Mouse (Mus musculus) testis, adult 2 months (tissue): Measurements from ENCODE around the gene Gtse1. TPM values are rescaled to one million over a fixed set of nuclear protein-coding genes. Genes with fewer than 3 reads are reported as not detected.

Source experiments
- H3K27ac ChIP-seq: fragments of 200-500 bp; 2 replicates; pipeline ENCODE4 v1.5.1; 2012; ENCODE audit warnings: low read depth, low read length; ENCODE audit not compliant: control insufficient read depth, insufficient read depth
- H3K27me3 ChIP-seq: fragments of 200-500 bp; 2 replicates; pipeline ENCODE4 v1.6.1; 2012; ENCODE audit warnings: mild to moderate bottlenecking, low read length, moderate library complexity; ENCODE audit not compliant: control insufficient read depth, insufficient read depth
- H3K36me3 ChIP-seq: fragments of 200-500 bp; 2 replicates; pipeline ENCODE4 v1.6.1; 2012; ENCODE audit warnings: mild to moderate bottlenecking, low read length; ENCODE audit not compliant: control insufficient read depth, insufficient read depth
- H3K4me1 ChIP-seq: fragments of 200-500 bp; 2 replicates; pipeline ENCODE4 v1.6.1; 2012; ENCODE audit warnings: low read length; ENCODE audit not compliant: control insufficient read depth, insufficient read depth
- H3K4me3 ChIP-seq: fragments of 200-500 bp; 2 replicates; pipeline ENCODE4 v1.5.1; 2012; ENCODE audit warnings: low read depth, mild to moderate bottlenecking, low read length, moderate library complexity, mixed read lengths; ENCODE audit not compliant: control insufficient read depth
- CTCF ChIP-seq: fragments of 200-500 bp; IDR thresholded peaks from 2 replicates; pipeline ENCODE4 v1.5.1; 2012; ENCODE audit warnings: low read depth, mild to moderate bottlenecking, inconsistent platforms, low read length, moderate library complexity; ENCODE audit not compliant: control insufficient read depth, insufficient read depth, insufficient replicate concordance
- POLR2A ChIP-seq: fragments of 200-500 bp; IDR thresholded peaks from 2 replicates; pipeline ENCODE4 v1.6.1; 2012; ENCODE audit warnings: low read depth, mild to moderate bottlenecking, inconsistent platforms, low read length, moderate library complexity; ENCODE audit not compliant: control insufficient read depth
- polyA plus RNA-seq: library from polyadenylated mRNA; depleted of rRNA; stranded (reverse); fragments of >200 nt; gene quantifications from 2 replicates; pipeline ENCODE4 v1.2.3, GENCODE M21; 2012; rRNA removed

Gtse1 gene
- polyA plus RNA-seq, 1 experiment: 9.9 TPM

GRCm38 (mm10) chr15:85909492-85909829 is 49.9 kb downstream of the Gtse1 start:
- H3K27ac ChIP-seq: no peak overlapping the region
- H3K36me3 ChIP-seq: no peaks in the 10 kb centered on the region
- H3K4me1 ChIP-seq: no peaks in the 10 kb centered on the region
- TF ChIP-seq CTCF (no peak), POLR2A (no peak)
- no peaks in the 10 kb centered on the region for H3K27me3 ChIP-seq
- no peak overlapping the region for H3K4me3 ChIP-seq

DNA sequence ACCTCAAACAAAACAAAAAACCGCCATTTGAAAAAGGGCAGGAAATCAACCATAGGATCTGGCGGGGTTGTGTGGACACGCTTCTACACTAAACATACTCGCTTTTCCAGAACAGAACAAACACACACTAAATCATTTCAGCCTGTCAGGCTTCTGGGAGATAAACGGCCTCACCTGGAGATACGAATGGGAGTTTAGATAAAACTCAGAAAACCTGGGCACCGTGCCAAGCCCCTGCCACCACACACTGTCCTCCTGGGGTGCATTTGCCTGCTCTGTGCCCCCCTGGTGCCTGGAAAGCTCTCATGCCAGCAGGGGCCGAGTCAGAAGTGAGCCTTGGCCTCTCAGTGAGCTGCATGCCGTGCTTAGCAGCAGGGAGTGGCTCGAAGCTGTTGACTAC is 50.4 kb downstream of the Gtse1 start:
- no peak overlapping the region for H3K27ac ChIP-seq

GRCm38 (mm10) chr15:85913605-85914004 is 54.1 kb downstream of the Gtse1 start:
- Histone ChIP-seq H3K4me1 (no peaks in the 10 kb centered on the region), H3K27ac (no peak overlapping the region), H3K27me3 (no peaks in the 10 kb centered on the region), H3K4me3 (no peak overlapping the region), H3K36me3 (no peaks in the 10 kb centered on the region)
- peak; percentile 97 for TF ChIP-seq CTCF
- no peak for TF ChIP-seq POLR2A

More for the DNA sequence above, 50.4 kb downstream of the Gtse1 start:
- no peaks in the 10 kb centered on the region for H3K4me1 ChIP-seq
- no peak overlapping the region for H3K4me3 ChIP-seq
- no peaks in the 10 kb centered on the region for H3K36me3 ChIP-seq
- TF ChIP-seq POLR2A: no peak
- H3K27me3 ChIP-seq: no peaks in the 10 kb centered on the region

DNA sequence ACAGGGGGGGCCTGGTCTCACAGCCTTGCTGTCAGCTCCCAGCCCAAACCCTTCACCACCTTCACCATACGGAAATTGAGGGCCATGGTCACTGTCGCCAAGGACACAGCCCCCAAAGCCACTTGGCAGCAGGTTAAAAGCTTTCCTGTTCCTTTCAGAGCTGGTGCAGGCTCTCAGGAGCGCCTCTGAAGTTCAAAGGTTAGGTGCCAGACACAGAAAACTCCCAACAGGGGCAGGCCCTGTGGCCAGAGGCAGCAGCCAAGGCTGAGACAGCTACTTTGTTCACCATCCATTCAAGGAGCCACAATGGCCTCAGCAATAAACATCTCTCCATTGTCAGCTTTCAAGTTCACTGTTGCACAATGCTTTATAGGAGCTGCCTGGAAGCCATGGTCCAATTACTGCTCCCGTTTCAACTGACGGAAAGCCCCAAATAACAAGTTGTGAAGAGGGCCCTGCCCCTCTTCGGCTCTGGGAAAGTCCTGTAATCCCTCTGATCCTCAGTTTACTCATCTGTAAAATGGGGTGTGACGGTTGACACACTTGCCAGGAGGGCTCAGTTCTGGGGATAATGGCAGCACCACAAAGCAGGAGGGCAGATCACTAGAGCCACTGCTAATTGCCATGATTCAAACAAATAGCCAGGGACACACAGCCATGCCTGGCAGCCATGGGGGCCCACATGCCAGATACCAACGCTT is 59.8 kb downstream of the Gtse1 start:
- H3K36me3 ChIP-seq: no peaks in the 10 kb centered on the region
- no peak overlapping the region for H3K4me3 ChIP-seq
- H3K27ac ChIP-seq: no peak overlapping the region
- H3K27me3 ChIP-seq: no peaks in the 10 kb centered on the region
- TF ChIP-seq CTCF: no peak
- TF ChIP-seq POLR2A: no peak
- H3K4me1 ChIP-seq: no peaks in the 10 kb centered on the region

- H3K36me3 ChIP-seq: no peaks in the 10 kb centered on the region
- H3K27ac ChIP-seq: no peak overlapping the region
- no peaks in the 10 kb centered on the region for H3K27me3 ChIP-seq
- H3K4me3 ChIP-seq: no peak overlapping the region
- TF ChIP-seq CTCF: no peak
- no peak for TF ChIP-seq POLR2A
- no peaks in the 10 kb centered on the region for H3K4me1 ChIP-seq
Measured at GRCm38 (mm10) chr15:85919892-85920248, 60.3 kb downstream of the Gtse1 start.

- Histone ChIP-seq H3K36me3 (no peaks in the 10 kb centered on the region), H3K4me1 (no peaks in the 10 kb centered on the region), H3K27me3 (no peaks in the 10 kb centered on the region), H3K27ac (no peak overlapping the region), H3K4me3 (no peak overlapping the region)
- TF ChIP-seq CTCF (no peak), POLR2A (no peak)
Measured at GRCm38 (mm10) chr15:85921855-85922254, 62.3 kb downstream of the Gtse1 start.

Other genes with a start within 250 kb of the Gtse1 start
- gene Ppara, start 124.8 kb upstream of the Gtse1 start, polyA plus RNA-seq: 0.63 and 1.6 TPM in 2 replicates
- 33.4 and 39.5 TPM in 2 replicates for gene Cdpf1, start 48.0 kb upstream of the Gtse1 start, polyA plus RNA-seq
- 16.6 and 17.1 TPM in 2 replicates for gene Pkdrej, start 38.0 kb upstream of the Gtse1 start, polyA plus RNA-seq
- gene Ttc38, start 27.4 kb upstream of the Gtse1 start, polyA plus RNA-seq: 1.6 and 1.9 TPM in 2 replicates
- gene Trmu, start 19.6 kb downstream of the Gtse1 start, polyA plus RNA-seq: 20.1 TPM in 2 replicates
- gene Celsr1, start 174.0 kb downstream of the Gtse1 start, polyA plus RNA-seq: 0.15 and 0.71 TPM in 2 replicates
- gene Gramd4, start 197.9 kb downstream of the Gtse1 start, polyA plus RNA-seq: 1.6 and 2.0 TPM in 2 replicates